Mouse (Mus musculus) ES-Bruce4 (cell line): ENCODE results near the gene Gm20683. TPM values are rescaled to one million over a fixed set of nuclear protein-coding genes. Genes with fewer than 3 reads are reported as not detected.

Experiments used
- H3K27ac ChIP-seq: 2 replicates; pipeline ENCODE4 v1.5.1; 2012; ENCODE audit warnings: low read length, inconsistent platforms; ENCODE audit not compliant: insufficient read depth
- H3K27me3 ChIP-seq: 2 replicates; pipeline ENCODE4 v1.6.1; 2012; ENCODE audit warnings: mild to moderate bottlenecking, low read length, inconsistent platforms; ENCODE audit not compliant: control insufficient read depth, poor library complexity, insufficient read depth, severe bottlenecking
- H3K36me3 ChIP-seq: 2 replicates; pipeline ENCODE4 v1.6.1; 2012; ENCODE audit warnings: inconsistent platforms, mild to moderate bottlenecking, low read length, moderate library complexity; ENCODE audit not compliant: control insufficient read depth, poor library complexity, insufficient read depth, severe bottlenecking
- H3K4me1 ChIP-seq: one replicate; pipeline ENCODE4 v1.8.1; 2011; ENCODE audit warnings: low read length; ENCODE audit not compliant: control insufficient read depth, insufficient read depth
- H3K4me3 ChIP-seq: 2 replicates; pipeline ENCODE4 v1.5.1; 2011; ENCODE audit warnings: low read depth, mild to moderate bottlenecking, low read length
- H3K9ac ChIP-seq: 2 replicates; pipeline ENCODE4 v1.6.1; 2012; ENCODE audit warnings: low read depth, mild to moderate bottlenecking, inconsistent platforms; ENCODE audit not compliant: poor library complexity, severe bottlenecking
- H3K9me3 ChIP-seq: replicated peaks from 2 replicates; pipeline ENCODE4 v1.6.1; 2012; ENCODE audit warnings: mild to moderate bottlenecking, low read length, inconsistent platforms; ENCODE audit not compliant: control insufficient read depth, poor library complexity, insufficient read depth, severe bottlenecking
- CTCF ChIP-seq: IDR thresholded peaks from one replicate; pipeline ENCODE4 v1.8.1; 2011; ENCODE audit warnings: low read depth, low read length
- EP300 ChIP-seq: IDR thresholded peaks from 2 replicates; pipeline ENCODE4 v1.6.1; 2011; ENCODE audit warnings: low read depth, low read length; ENCODE audit not compliant: insufficient read depth
- POLR2A ChIP-seq: IDR thresholded peaks from one replicate; pipeline ENCODE4 v1.8.1; 2011; ENCODE audit warnings: low read length; ENCODE audit not compliant: insufficient read depth
- polyA plus RNA-seq: library from polyadenylated mRNA; stranded (reverse); fragments of >200 nt; gene quantifications from 2 replicates; pipeline ENCODE4 v1.2.4, GENCODE M21; 2011; ENCODE audit warnings: low read depth; ENCODE audit not compliant: missing spikeins, insufficient read depth, insufficient read length

Gene Gm20683
- polyA plus RNA-seq, 1 experiment: 1.4 TPM

DNA sequence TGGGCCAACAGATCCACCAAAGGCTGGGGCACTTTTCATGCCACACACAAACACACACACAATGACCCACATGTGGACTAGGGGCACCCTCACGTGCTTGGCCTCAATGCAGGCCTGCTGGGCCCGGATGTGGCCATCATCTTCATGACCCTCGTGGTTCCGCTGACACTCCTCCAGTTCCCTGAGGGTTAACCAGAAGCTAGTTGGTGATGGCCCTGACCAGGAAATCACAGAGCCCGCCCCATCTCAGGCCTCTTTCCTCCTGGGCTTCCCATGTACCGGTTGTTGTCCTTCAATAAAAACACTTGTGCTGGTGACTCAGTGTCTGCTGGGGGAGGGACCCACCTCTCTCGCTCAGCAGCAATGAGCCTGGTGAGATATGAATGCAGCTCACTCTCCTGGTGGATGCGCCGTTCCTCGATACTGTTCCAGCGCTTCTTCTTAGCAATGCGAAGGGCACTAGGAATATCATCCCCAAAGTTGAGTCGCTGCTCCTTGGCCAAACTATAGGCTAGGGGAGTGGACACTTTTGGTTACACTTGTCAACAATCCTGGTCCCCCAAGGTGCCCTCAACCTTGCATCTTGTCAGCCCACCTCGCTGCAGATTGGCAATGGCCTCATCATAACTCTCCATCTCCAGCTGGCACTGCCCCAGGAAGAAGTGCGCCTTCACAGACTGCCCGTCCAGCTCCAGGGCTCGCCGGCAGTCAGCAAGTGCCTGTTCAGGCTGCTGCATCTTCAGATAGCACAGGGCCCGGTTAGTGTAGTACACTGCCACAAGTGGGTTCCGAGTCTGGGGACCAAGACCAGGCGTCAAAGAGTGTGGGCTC is 9.9 kb downstream of the Gm20683 start:
- peak overlapping the region; percentile 82 for H3K4me3 ChIP-seq
- TF ChIP-seq POLR2A: no peak
- no peak for TF ChIP-seq EP300
- no peak for TF ChIP-seq CTCF
- H3K27me3 ChIP-seq: no peaks in the 10 kb centered on the region
- peaks cover 4% of the 10 kb centered on the region for H3K4me1 ChIP-seq
- no peak overlapping the region for H3K27ac ChIP-seq
- peaks cover 16% of the 10 kb centered on the region for H3K36me3 ChIP-seq
- H3K9me3 ChIP-seq: no peaks in the 10 kb centered on the region
- peak overlapping the region; percentile 86 for H3K9ac ChIP-seq

DNA sequence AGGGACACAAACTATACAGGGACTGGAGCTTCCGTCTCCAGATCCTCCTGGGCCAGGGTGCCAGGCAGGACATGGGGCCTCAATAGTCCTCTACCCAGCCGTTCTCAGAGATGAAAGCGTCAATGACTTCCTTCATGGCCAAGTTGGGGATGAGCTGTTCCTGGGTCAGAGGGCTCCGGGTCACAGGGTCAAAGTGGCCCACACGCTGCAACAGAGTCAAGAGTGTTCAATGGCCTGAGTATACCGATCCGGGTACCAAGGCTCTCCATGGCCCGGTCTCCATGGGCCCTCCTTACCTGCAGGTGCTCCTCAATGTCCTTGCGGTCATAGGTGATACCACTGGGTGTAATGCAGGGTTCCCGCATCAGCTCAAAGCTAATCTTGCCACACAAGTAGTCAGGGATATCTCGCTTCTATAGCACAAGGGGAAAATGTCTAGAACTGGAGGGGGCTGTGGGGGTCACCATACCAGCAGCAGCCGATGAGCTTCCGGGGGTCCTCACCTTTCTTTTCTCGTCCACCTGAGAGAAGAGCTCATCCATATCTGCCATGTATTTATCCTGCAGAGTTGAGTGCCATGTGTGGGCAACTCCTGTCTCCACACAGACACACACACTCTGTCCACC is 10.6 kb downstream of the Gm20683 start:
- Histone ChIP-seq H3K9ac (no peak overlapping the region), H3K36me3 (peaks cover 16% of the 10 kb centered on the region), H3K27ac (no peak overlapping the region), H3K4me1 (peaks cover 4% of the 10 kb centered on the region), H3K9me3 (no peaks in the 10 kb centered on the region), H3K27me3 (no peaks in the 10 kb centered on the region), H3K4me3 (no peak overlapping the region)
- TF ChIP-seq POLR2A: no peak
- TF ChIP-seq CTCF: no peak
- TF ChIP-seq EP300: no peak

DNA sequence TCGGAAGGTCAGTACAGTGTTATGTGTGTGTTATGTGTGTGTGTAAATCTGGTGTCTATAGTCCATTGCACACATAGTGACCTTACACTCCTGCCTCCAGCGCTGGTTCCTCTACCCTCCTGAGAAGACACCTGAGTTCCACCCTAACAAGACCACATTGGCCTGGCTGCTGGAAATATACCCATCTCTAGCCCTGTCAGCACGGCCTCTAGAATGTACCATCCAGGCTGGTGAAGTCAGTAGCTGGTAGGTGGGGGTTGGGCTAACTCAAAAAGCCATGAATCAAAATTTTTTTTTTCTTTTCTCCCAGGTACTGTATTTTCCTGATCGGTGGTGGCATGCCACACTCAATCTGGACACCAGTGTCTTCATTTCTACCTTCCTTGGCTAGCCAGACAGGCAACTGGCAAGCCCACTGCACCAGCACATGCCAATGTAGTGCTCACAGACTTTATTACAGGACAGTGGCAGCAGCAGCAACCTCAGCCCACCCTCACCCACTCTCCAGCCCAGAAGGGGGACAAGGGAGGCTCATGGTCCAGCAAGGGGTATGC is 11.3 kb downstream of the Gm20683 start:
- TF ChIP-seq POLR2A: no peak
- no peak for TF ChIP-seq EP300
- TF ChIP-seq CTCF: no peak
- Histone ChIP-seq H3K36me3 (peaks cover 16% of the 10 kb centered on the region), H3K9me3 (no peaks in the 10 kb centered on the region), H3K4me3 (no peak overlapping the region), H3K27ac (no peak overlapping the region), H3K4me1 (peaks cover 4% of the 10 kb centered on the region), H3K27me3 (no peaks in the 10 kb centered on the region), H3K9ac (no peak overlapping the region)

DNA sequence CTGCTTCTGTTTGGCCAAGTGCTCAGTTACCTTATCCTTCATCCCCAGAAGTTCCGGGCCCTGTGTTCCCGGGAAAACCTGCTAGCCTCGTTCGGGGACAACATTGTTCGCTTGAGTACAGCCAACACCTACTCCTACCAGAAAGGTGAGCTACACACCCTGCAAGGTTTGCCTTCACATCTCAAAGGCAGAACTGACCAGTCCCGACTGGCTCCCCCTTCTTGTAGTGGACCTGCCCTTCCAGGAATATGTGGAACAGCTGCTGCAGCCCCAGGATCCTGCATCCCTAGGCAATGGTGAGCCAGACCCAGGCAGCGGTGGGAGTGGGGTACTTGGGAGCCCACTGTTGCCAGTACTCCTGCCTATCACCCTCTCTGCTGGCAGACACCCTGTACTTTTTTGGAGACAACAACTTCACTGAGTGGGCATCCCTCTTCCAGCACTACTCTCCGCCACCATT is 12.0 kb downstream of the Gm20683 start:
- H3K27ac ChIP-seq: peak overlapping the region; percentile 23; the same call in 1 of the 2 replicates
- H3K36me3 ChIP-seq: peaks cover 16% of the 10 kb centered on the region
- peaks cover under 1% of the 10 kb centered on the region for H3K4me1 ChIP-seq

DNA sequence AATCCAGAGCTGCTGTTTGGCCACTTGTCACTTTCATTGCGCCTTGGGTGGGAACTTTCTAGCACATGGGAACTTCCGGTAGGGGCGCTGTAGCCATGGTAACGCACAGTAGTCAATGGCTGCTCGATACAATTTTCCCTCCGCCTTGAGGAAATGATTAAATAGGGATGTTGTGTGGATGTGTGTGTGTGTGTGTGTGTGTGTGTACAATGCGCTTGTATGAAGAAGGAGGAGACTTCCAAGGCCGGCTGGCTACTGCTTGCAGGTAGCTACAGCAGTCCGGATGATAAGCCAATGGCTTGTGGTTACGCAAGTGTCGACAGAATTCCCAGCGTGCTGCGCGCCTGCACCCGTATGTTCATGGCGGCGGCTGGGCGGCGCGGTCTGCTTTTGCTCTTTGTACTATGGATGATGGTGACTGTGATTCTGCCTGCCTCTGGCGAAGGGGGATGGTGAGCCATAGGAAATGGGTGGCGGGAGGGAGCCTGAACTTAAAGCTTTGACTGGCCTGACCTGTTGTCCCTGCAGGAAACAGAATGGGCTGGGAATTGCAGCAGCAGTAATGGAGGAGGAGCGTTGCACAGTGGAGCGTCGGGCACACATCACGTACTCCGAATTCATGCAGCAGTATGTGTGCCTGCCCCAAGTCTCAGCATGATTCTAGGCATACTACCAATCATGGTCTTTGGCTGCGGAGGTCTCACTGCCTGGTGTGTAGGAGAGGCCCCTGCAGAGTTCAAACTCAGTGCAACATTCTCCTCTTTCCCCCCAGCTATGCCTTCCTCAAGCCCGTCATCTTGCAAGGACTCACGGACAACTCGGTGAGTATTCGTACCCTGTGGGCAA is 12.6 kb downstream of the Gm20683 start, which contains the start of gene Jmjd8:
TSS of gene Jmjd8 (plus strand) at position 156 of the 846 bp plus-strand sequence.
- H3K9me3 ChIP-seq: no peaks in the 10 kb centered on the region
- H3K4me1 ChIP-seq: no peaks in the 10 kb centered on the region
- peak within 1 kb of the TSS; percentile 36 for H3K9ac ChIP-seq
- no peak for TF ChIP-seq EP300
- peak; percentile 72 for TF ChIP-seq POLR2A
- peak; percentile 15 for TF ChIP-seq CTCF
- no peaks in the 10 kb centered on the region for H3K27me3 ChIP-seq
- peak within 1 kb of the TSS; percentile 81 for H3K4me3 ChIP-seq
- peaks cover 16% of the 10 kb centered on the region for H3K36me3 ChIP-seq
- peak within 1 kb of the TSS; percentile 23; the same call in 1 of the 2 replicates for H3K27ac ChIP-seq

More for the DNA sequence above, 12.0 kb downstream of the Gm20683 start:
- H3K4me3 ChIP-seq: peak overlapping the region; percentile 81
- no peaks in the 10 kb centered on the region for H3K9me3 ChIP-seq
- no peak for TF ChIP-seq EP300
- TF ChIP-seq CTCF: no peak
- no peaks in the 10 kb centered on the region for H3K27me3 ChIP-seq
- H3K9ac ChIP-seq: peak overlapping the region; percentile 36
